Mouse (Mus musculus) heart, postnatal 0 days (tissue): ENCODE measurements at regions not wholly inside any gene's neighbourhood (a gene's known extent, or its start where the extent isn't known, plus 50 kb on each side); places are given as distances from the start of the nearest gene placed in this dataset.

Experiments used
- CTCF ChIP-seq: IDR thresholded peaks from 2 replicates; pipeline ENCODE4 v1.5.1; 2016; ENCODE audit warnings: antibody characterized with exemption, control low read depth, low read depth
- EP300 ChIP-seq: IDR thresholded peaks from 2 replicates; pipeline ENCODE4 v1.6.1; 2016; ENCODE audit warnings: antibody characterized with exemption, low read depth

GRCm38 (mm10) chr17:62297393-62298060, 583.6 kb downstream of the Efna5 start:
- TF ChIP-seq CTCF (no peak), EP300 (no peak)
